Mouse (Mus musculus): Measurements from ENCODE around the gene Raf1.

- TF ChIP-seq CTCF (IDR thresholded peaks at IDR 0.05; ENCODE audit: control insufficient read depth, insufficient read depth, insufficient replicate concordance, low read depth, low read length), result no peak
- TF ChIP-seq POLR2A (IDR thresholded peaks at IDR 0.05; ENCODE audit: control insufficient read depth, low read depth, low read length), result no peak
These were observed 95.6 kb downstream of the Raf1 start for GRCm38 (mm10) chr6:115580810-115581209.
